Mouse (Mus musculus) lung, embryonic 16.5 days (tissue): ENCODE measurements around the gene Slc51a. TPM values are rescaled to one million over a fixed set of nuclear protein-coding genes. Genes with fewer than 3 reads are reported as not detected.

Experiments
- ATAC-seq: fragments of 200-750 bp; cut with Nextera tagmentation; 2 replicates; pipeline ENCODE4 v1.8.0; 2017; ENCODE audit warnings: low read depth, mild to moderate bottlenecking, moderate library complexity
- H3K27ac ChIP-seq: fragments of 300-500 bp; sonication (generic); 2 replicates; pipeline ENCODE4 v1.5.1; 2014; ENCODE audit warnings: mild to moderate bottlenecking, control low read depth, low read length
- H3K27me3 ChIP-seq: fragments of 300-500 bp; sonication (generic); 2 replicates; pipeline ENCODE4 v1.6.1; 2014; ENCODE audit warnings: low read depth, low read length, mixed read lengths; ENCODE audit not compliant: control insufficient read depth, insufficient read depth
- H3K36me3 ChIP-seq: fragments of 300-500 bp; sonication (generic); 2 replicates; pipeline ENCODE4 v1.6.1; 2014; ENCODE audit warnings: low read length; ENCODE audit not compliant: control insufficient read depth, insufficient read depth
- H3K4me1 ChIP-seq: fragments of 300-500 bp; sonication (generic); replicated peaks from 2 replicates; pipeline ENCODE4 v1.6.1; 2014; ENCODE audit warnings: low read length, mixed read lengths; ENCODE audit not compliant: control insufficient read depth, insufficient read depth
- H3K4me2 ChIP-seq: fragments of 300-500 bp; sonication (generic); 2 replicates; pipeline ENCODE4 v1.6.1; 2014; ENCODE audit warnings: low read depth, low read length, control low read depth
- H3K4me3 ChIP-seq: fragments of 300-500 bp; sonication (generic); 2 replicates; pipeline ENCODE4 v1.5.1; 2014; ENCODE audit warnings: mild to moderate bottlenecking, low read length, control low read depth
- H3K9ac ChIP-seq: fragments of 300-500 bp; sonication (generic); 2 replicates; pipeline ENCODE4 v1.6.1; 2014; ENCODE audit warnings: low read length, control low read depth
- H3K9me3 ChIP-seq: fragments of 300-500 bp; sonication (generic); 2 replicates; pipeline ENCODE4 v1.6.1; 2016; ENCODE audit warnings: low read length; ENCODE audit not compliant: control insufficient read depth
- WGBS: fragments of 180-500 bp; shearing (Covaris S2); extraction: QIAGEN DNeasy Blood & Tissue Kit; methylation state at CpG from one replicate; pipeline ENCODE4 v1.1.7; 2014; 5-methylcytosine and 5-hydroxymethylcytosine counted together
- polyA plus RNA-seq: library from polyadenylated mRNA; unstranded; fragments of >200 nt; fragmentation: Nextera tagmentation; extraction: Ambion mirVana; gene quantifications from 2 replicates; pipeline ENCODE4 v1.2.1, GENCODE M21; 2015

Gene Slc51a
- polyA plus RNA-seq, 1 experiment from 2014 or later = 0.28 TPM

DNA sequence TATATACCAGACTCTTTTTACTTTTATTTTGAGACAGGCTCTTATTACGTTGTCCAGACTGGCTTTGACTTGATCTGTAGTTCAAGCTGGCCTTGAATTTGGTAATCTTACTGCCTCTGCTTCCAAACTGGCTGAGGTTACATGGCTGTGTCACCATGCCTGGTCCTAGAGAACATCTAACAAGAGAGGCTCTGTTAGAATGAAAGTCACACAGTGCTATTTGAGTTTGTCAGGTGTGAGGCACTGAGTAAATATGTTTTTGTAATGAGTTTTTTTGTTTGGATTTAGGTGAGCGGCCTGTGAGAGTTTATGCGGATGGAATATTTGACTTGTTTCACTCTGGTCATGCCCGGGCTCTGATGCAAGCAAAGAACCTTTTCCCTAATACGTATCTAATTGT is 26.0 kb downstream of the Slc51a start:
- Histone ChIP-seq H3K27ac (no peak overlapping the region), H3K9me3 (no peaks in the 10 kb centered on the region), H3K36me3 (peaks cover 15% of the 10 kb centered on the region), H3K4me1 (no peaks in the 10 kb centered on the region; the same call in 1 of the 2 replicates), H3K4me2 (no peak overlapping the region), H3K4me3 (no peak overlapping the region), H3K27me3 (no peaks in the 10 kb centered on the region), H3K9ac (no peak overlapping the region)
- WGBS = 81% methylated on average over 5 of the region's 5 CpGs
- no peak for ATAC-seq

DNA sequence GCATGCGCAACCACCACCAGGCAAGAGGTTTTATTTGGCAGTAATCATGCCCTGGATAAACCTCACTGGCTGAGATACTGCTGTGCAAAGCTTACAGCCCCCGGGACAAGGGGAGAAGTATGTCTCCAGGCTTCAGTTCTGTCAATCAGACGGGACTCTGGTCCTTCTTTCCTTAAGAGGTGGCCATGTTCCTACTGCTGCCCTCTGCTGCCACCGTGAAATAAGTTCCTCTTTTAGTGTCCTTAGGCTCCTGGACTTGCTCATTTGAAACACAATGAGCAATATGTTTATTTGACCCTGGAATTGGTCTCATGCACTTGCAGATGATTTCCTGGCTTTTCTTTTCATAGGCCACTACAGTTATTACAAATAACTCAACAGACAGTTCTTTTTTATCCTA is 27.2 kb downstream of the Slc51a start:
- H3K4me2 ChIP-seq = no peak overlapping the region
- H3K36me3 ChIP-seq = peaks cover 16% of the 10 kb centered on the region
- no peak overlapping the region for H3K27ac ChIP-seq
- WGBS = 61% methylated on average over 4 of the region's 4 CpGs
- H3K9ac ChIP-seq = no peak overlapping the region
- H3K27me3 ChIP-seq = no peaks in the 10 kb centered on the region
- no peaks in the 10 kb centered on the region for H3K9me3 ChIP-seq
- no peak overlapping the region for H3K4me3 ChIP-seq
- ATAC-seq = no peak
- H3K4me1 ChIP-seq = no peaks in the 10 kb centered on the region; the same call in 1 of the 2 replicates

DNA sequence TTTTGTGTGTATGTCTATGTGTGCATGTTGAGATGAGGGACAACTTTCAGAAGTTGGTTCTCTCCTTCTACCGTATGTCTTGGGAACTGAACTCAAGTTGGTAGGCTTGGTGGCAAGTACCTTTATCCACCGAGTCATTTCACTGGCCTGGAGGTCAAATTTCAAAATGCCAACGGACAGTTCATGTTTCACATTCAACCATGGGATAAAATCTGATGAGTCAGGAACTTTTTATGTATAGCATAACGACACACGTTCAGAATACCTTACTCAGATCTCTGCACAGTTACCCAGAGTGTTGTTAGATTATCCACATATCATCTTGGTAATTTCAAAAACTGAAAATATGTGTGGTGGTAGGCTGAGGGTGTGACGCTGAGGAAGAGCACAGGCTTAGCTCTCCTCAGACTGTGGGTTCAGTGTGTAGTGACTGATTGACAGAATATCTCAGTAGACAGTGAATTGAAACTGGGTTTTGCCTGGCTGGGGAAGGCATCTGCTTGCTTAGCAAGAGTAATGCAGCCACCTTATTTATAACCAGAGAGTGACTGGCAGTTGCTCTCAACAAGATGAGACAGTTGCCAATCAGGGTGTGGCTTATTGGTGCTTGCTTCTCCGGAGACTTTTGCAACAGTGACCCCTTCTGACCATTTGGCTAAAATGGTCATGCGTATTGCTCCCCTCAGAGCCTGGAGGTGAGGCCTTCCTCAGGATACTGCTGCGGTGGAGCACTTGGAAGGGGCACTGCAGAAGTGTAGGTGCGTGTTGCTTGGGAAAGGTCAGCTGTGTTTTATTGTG is 29.9 kb downstream of the Slc51a start:
- peak; percentile 54; the same call in 1 of the 2 replicates for ATAC-seq
- Histone ChIP-seq H3K9ac (no peak overlapping the region), H3K9me3 (no peaks in the 10 kb centered on the region), H3K27me3 (no peaks in the 10 kb centered on the region), H3K4me1 (no peaks in the 10 kb centered on the region; the same call in 1 of the 2 replicates), H3K27ac (no peak overlapping the region), H3K4me2 (no peak overlapping the region), H3K36me3 (peaks cover 8% of the 10 kb centered on the region), H3K4me3 (no peak overlapping the region)
- 58% methylated on average over 10 of the region's 10 CpGs for WGBS

DNA sequence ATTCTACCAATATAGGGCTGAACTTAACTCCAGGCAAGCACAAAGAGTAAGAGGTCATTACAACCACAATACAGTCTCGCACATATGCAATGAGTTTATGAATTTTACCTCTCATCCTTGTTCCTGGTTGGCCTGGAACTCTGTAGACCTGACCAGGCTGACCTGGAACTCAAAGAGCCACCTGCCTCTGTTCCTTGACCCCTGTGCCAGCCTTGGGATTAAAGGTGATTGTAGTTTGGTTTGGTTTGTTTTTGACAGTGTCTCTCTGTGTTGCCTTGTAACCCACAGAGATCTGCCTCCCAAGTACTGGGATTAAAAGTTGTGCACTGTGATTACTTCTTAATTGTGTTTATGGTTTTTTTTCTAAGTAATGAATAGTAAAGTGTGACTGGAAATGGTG is 30.9 kb downstream of the Slc51a start:
- Histone ChIP-seq H3K27ac (no peak overlapping the region), H3K4me3 (no peak overlapping the region), H3K36me3 (peaks cover 9% of the 10 kb centered on the region), H3K4me1 (no peaks in the 10 kb centered on the region; the same call in 1 of the 2 replicates), H3K9me3 (no peaks in the 10 kb centered on the region), H3K9ac (no peak overlapping the region), H3K4me2 (no peak overlapping the region), H3K27me3 (no peaks in the 10 kb centered on the region)
- WGBS = 95% methylated on average over 1 of the region's 1 CpGs
- no peak for ATAC-seq

DNA sequence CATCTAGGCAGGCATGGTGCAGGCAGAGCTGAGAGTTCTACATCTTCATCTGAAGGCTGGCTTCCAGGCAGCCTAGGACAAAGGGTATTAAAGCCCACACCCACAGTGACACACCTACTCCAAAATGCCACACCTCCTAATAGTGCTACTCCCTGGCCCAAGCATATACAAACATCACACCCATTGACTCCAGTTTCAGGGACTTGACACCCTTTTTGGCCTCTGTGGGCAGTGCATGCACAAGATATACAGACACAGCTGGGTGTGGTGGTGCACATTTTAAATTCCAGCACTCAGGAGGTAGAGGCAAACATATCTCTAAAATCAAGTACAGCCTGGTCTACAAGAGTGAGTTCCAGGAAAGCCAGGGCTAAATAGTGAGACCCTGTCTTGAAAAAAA is 31.6 kb downstream of the Slc51a start:
- Histone ChIP-seq H3K36me3 (peaks cover 9% of the 10 kb centered on the region), H3K4me1 (no peaks in the 10 kb centered on the region; the same call in 1 of the 2 replicates)
- ATAC-seq = no peak

DNA sequence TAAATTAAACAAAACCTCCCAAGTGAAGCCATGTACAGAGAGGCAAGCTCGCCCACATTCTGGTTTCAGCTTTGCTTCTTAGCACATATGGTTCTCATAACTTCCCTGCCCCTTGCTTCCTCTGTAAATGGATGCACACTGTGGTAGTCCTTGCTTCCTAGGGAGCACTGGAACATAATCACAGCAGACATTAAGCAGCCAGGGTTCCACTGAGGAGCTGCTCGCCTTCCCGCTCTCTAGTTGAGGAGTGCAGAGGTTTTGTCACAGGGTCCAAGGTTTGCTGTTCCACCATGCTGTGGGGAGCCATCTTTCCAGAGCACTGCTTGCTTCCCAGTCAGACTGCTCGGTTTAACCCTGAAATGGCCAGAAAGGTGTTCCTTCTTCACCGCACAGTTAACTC is 33.0 kb downstream of the Slc51a start:
- ATAC-seq = no peak
- no peak overlapping the region for H3K27ac ChIP-seq
- WGBS = 90% methylated on average over 5 of the region's 5 CpGs

More for the DNA sequence above, 31.6 kb downstream of the Slc51a start:
- H3K27me3 ChIP-seq = no peaks in the 10 kb centered on the region
- H3K9me3 ChIP-seq = no peaks in the 10 kb centered on the region
- H3K4me2 ChIP-seq = no peak overlapping the region
- H3K27ac ChIP-seq = no peak overlapping the region
- no peak overlapping the region for H3K4me3 ChIP-seq
- no peak overlapping the region for H3K9ac ChIP-seq

DNA sequence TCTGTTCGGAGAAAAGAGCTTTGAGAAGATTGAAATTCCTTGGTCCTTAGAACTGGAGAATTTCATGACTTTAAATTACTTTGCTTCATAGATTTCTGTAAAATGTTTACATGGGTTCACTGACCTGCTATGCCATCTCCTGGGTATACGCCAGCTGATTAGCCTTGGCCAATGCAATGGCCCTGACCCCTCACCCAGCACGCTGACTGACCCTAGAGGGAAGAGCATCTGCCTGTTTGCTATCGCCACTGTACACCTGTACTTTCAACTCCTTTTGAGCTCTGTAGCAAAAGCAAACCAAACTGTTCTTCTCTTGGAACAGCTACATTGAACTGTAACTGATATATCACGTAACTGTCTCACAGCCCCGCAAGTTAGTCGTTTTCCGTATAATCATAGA is 34.6 kb downstream of the Slc51a start:
- Histone ChIP-seq H3K9me3 (no peaks in the 10 kb centered on the region), H3K36me3 (peaks cover 9% of the 10 kb centered on the region), H3K4me1 (no peaks in the 10 kb centered on the region; the same call in 1 of the 2 replicates), H3K9ac (no peak overlapping the region), H3K4me2 (no peak overlapping the region), H3K4me3 (no peak overlapping the region), H3K27me3 (no peaks in the 10 kb centered on the region), H3K27ac (no peak overlapping the region)
- ATAC-seq = no peak
- 90% methylated on average over 8 of the region's 8 CpGs for WGBS

More for the DNA sequence above, 33.0 kb downstream of the Slc51a start:
- Histone ChIP-seq H3K27me3 (no peaks in the 10 kb centered on the region), H3K4me1 (no peaks in the 10 kb centered on the region; the same call in 1 of the 2 replicates), H3K4me2 (no peak overlapping the region), H3K36me3 (peaks cover 9% of the 10 kb centered on the region), H3K9me3 (no peaks in the 10 kb centered on the region), H3K9ac (no peak overlapping the region), H3K4me3 (no peak overlapping the region)

DNA sequence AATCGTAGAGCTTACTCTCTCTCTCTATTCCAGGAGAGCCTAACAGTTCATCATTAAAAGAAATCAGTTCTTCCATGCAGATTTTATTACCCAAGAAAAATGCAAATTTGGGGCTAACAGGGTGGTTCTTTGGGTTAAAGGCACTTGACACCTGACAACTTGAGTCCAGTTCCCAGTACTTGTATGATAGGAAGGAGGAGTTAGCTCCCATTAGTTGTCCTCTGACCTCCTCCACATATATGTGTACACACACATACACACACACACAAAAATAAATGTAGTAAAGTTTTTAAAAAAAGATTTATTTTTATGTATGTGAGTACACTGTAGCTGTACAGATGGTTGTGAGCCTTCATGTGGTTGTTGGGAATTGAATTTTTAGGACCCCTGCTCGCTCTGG is 37.5 kb downstream of the Slc51a start:
- H3K9ac ChIP-seq = no peak overlapping the region
- H3K27ac ChIP-seq = no peak overlapping the region
- no peaks in the 10 kb centered on the region for H3K4me1 ChIP-seq
- no peaks in the 10 kb centered on the region for H3K27me3 ChIP-seq
- no peak overlapping the region for H3K4me2 ChIP-seq
- ATAC-seq = no peak
- WGBS = 94% methylated on average over 2 of the region's 2 CpGs
- H3K36me3 ChIP-seq = peaks cover 4% of the 10 kb centered on the region
- no peak overlapping the region for H3K4me3 ChIP-seq
- H3K9me3 ChIP-seq = no peaks in the 10 kb centered on the region

DNA sequence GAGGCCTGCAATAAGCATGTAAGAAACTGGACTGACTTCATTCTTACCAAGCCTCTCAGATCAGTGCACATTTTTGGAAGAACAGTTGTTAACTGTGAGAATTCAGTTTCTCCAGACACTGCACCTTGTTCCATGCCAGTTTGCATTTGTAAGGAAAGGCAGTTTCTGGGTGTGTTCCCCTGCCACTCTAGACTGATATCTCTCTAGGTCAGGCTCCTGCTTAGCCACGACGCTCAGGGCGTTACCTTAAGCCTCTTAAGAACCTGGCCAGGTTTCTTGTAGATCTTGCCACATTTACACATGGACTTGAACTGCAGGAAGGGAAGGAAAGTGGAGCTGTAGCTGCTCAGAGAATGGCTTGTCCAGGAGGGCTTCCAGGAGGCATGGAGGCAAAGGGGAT is 38.0 kb downstream of the Slc51a start:
- WGBS = 55% methylated on average over 3 of the region's 3 CpGs
- H3K27me3 ChIP-seq = no peaks in the 10 kb centered on the region
- ATAC-seq = 0 out of 2 replicates have a peak, but pooled peaks have one; percentile 62
- no peak overlapping the region for H3K4me2 ChIP-seq
- no peak overlapping the region for H3K4me3 ChIP-seq
- no peak overlapping the region; the same call in 1 of the 2 replicates for H3K27ac ChIP-seq
- peaks cover 3% of the 10 kb centered on the region; the same call in 1 of the 2 replicates for H3K36me3 ChIP-seq
- no peaks in the 10 kb centered on the region for H3K4me1 ChIP-seq
- no peaks in the 10 kb centered on the region for H3K9me3 ChIP-seq
- H3K9ac ChIP-seq = no peak overlapping the region
